Mouse (Mus musculus) midbrain, embryonic 16.5 days (tissue): Measurements from ENCODE around the gene Rad18. TPM values are rescaled to one million over a fixed set of nuclear protein-coding genes. Genes with fewer than 3 reads are reported as not detected.
"Not testable (repeated sequence)": the region's sequence is repeated elsewhere in the genome, so short reads cannot be mapped to it uniquely, and the experiment has no call there.

Experiments used
- ATAC-seq: fragments of 200-750 bp; cut with Nextera tagmentation; 2 replicates; pipeline ENCODE4 v1.8.0; 2017; ENCODE audit warnings: moderate TSS enrichment
- H3K27ac ChIP-seq: fragments of 300-500 bp; sonication (generic); 2 replicates; pipeline ENCODE4 v1.5.1; 2014; ENCODE audit warnings: mild to moderate bottlenecking, low read length, mixed read lengths
- H3K27me3 ChIP-seq: fragments of 300-500 bp; sonication (generic); 2 replicates; pipeline ENCODE4 v1.6.1; 2014; ENCODE audit warnings: low read depth, low read length, mixed read lengths; ENCODE audit not compliant: control insufficient read depth, insufficient read depth
- H3K36me3 ChIP-seq: fragments of 300-500 bp; sonication (generic); 2 replicates; pipeline ENCODE4 v1.6.1; 2014; ENCODE audit warnings: mild to moderate bottlenecking, low read length, moderate library complexity, mixed read lengths; ENCODE audit not compliant: control insufficient read depth, insufficient read depth
- H3K4me1 ChIP-seq: fragments of 300-500 bp; sonication (generic); 2 replicates; pipeline ENCODE4 v1.6.1; 2014; ENCODE audit warnings: mild to moderate bottlenecking, low read length, mixed read lengths; ENCODE audit not compliant: control insufficient read depth, insufficient read depth
- H3K4me2 ChIP-seq: fragments of 300-500 bp; sonication (generic); 2 replicates; pipeline ENCODE4 v1.6.1; 2014; ENCODE audit warnings: mild to moderate bottlenecking, low read length, mixed read lengths
- H3K4me3 ChIP-seq: fragments of 300-500 bp; sonication (generic); 2 replicates; pipeline ENCODE4 v1.5.1; 2014; ENCODE audit warnings: low read depth, mild to moderate bottlenecking, low read length, moderate library complexity, mixed read lengths
- H3K9ac ChIP-seq: fragments of 300-500 bp; sonication (generic); 2 replicates; pipeline ENCODE4 v1.6.1; 2014; ENCODE audit warnings: low read depth, low read length, mixed read lengths
- H3K9me3 ChIP-seq: fragments of 300-500 bp; sonication (generic); replicated peaks from 2 replicates; pipeline ENCODE4 v1.6.1; 2014; ENCODE audit warnings: mild to moderate bottlenecking, low read length, mixed read lengths; ENCODE audit not compliant: control insufficient read depth, poor library complexity, severe bottlenecking
- WGBS: fragments of 180-500 bp; shearing (Covaris S2); extraction: QIAGEN DNeasy Blood & Tissue Kit; methylation state at CpG from one replicate; pipeline ENCODE4 v1.1.7; 2014; 5-methylcytosine and 5-hydroxymethylcytosine counted together
- polyA plus RNA-seq: library from polyadenylated mRNA; unstranded; fragments of >200 nt; fragmentation: Nextera tagmentation; extraction: Ambion mirVana; gene quantifications from 2 replicates; pipeline ENCODE4 v1.2.1, GENCODE M21; 2015

The Rad18 gene
- polyA plus RNA-seq, 1 experiment from 2014 or later, result 11.8 TPM

- H3K9me3 ChIP-seq, result 0 out of 2 replicates have a peak, but pooled peaks cover 2% of the 10 kb centered on the region
- H3K36me3 ChIP-seq, result peaks cover 43% of the 10 kb centered on the region
- H3K4me2 ChIP-seq, result no peak overlapping the region
- no peak overlapping the region for H3K27ac ChIP-seq
- no peak overlapping the region for H3K9ac ChIP-seq
- WGBS, result 96% methylated on average over 10 of the region's 10 CpGs
- no peak for ATAC-seq
- no peaks in the 10 kb centered on the region for H3K27me3 ChIP-seq
- no peak overlapping the region for H3K4me3 ChIP-seq
- peaks cover 5% of the 10 kb centered on the region; the same call in 1 of the 2 replicates for H3K4me1 ChIP-seq
Observed at GRCm38 (mm10) chr6:112731386-112731785, 34.9 kb upstream of the Rad18 start.

GRCm38 (mm10) chr6:112728760-112729422 is 32.4 kb upstream of the Rad18 start:
- Histone ChIP-seq H3K9me3 (0 out of 2 replicates have a peak, but pooled peaks cover 2% of the 10 kb centered on the region), H3K27ac (no peak overlapping the region), H3K27me3 (no peaks in the 10 kb centered on the region), H3K36me3 (peaks cover 37% of the 10 kb centered on the region), H3K9ac (no peak overlapping the region), H3K4me1 (peaks cover 5% of the 10 kb centered on the region; the same call in 1 of the 2 replicates), H3K4me3 (no peak overlapping the region), H3K4me2 (no peak overlapping the region)
- peak; percentile 30; the same call in 1 of the 2 replicates for ATAC-seq
- 3% methylated on average over 17 of the region's 17 CpGs for WGBS

GRCm38 (mm10) chr6:112725468-112725867 is 29.0 kb upstream of the Rad18 start:
- Histone ChIP-seq H3K9me3 (no peaks in the 10 kb centered on the region), H3K27ac (no peak overlapping the region), H3K4me3 (no peak overlapping the region), H3K9ac (no peak overlapping the region), H3K4me1 (peaks cover 5% of the 10 kb centered on the region; the same call in 1 of the 2 replicates), H3K27me3 (no peaks in the 10 kb centered on the region), H3K36me3 (peaks cover 28% of the 10 kb centered on the region), H3K4me2 (no peak overlapping the region)
- 93% methylated on average over 4 of the region's 4 CpGs for WGBS
- no peak for ATAC-seq

GRCm38 (mm10) chr6:112720409-112721080 is 24.1 kb upstream of the Rad18 start:
- H3K9me3 ChIP-seq, result no peaks in the 10 kb centered on the region
- H3K27me3 ChIP-seq, result no peaks in the 10 kb centered on the region
- no peaks in the 10 kb centered on the region for H3K4me1 ChIP-seq
- no peak overlapping the region for H3K9ac ChIP-seq
- WGBS, result 84% methylated on average over 5 of the region's 5 CpGs
- H3K27ac ChIP-seq, result 0 out of 2 replicates have a peak overlapping the region, but pooled peaks have one; percentile 8
- H3K4me3 ChIP-seq, result no peak overlapping the region
- H3K4me2 ChIP-seq, result no peak overlapping the region
- no peak for ATAC-seq
- H3K36me3 ChIP-seq, result peaks cover 16% of the 10 kb centered on the region

GRCm38 (mm10) chr6:112719983-112720382 is 23.5 kb upstream of the Rad18 start:
- Histone ChIP-seq H3K9me3 (no peaks in the 10 kb centered on the region), H3K9ac (no peak overlapping the region), H3K36me3 (peaks cover 13% of the 10 kb centered on the region), H3K27ac (no peak overlapping the region), H3K4me3 (no peak overlapping the region), H3K27me3 (no peaks in the 10 kb centered on the region), H3K4me2 (no peak overlapping the region), H3K4me1 (no peaks in the 10 kb centered on the region)
- ATAC-seq, result no peak
- 72% methylated on average over 1 of the region's 1 CpGs for WGBS

- Histone ChIP-seq H3K27me3 (no peaks in the 10 kb centered on the region), H3K9me3 (no peaks in the 10 kb centered on the region), H3K9ac (no peak overlapping the region), H3K36me3 (no peaks in the 10 kb centered on the region; the same call in 1 of the 2 replicates), H3K27ac (no peak overlapping the region), H3K4me2 (no peak overlapping the region), H3K4me3 (no peak overlapping the region), H3K4me1 (no peaks in the 10 kb centered on the region)
- peak; percentile 61; the same call in 1 of the 2 replicates for ATAC-seq
- 57% methylated on average over 5 of the region's 5 CpGs for WGBS
Observed at GRCm38 (mm10) chr6:112717168-112717567, 20.7 kb upstream of the Rad18 start.

- no peak for ATAC-seq
- 88% methylated on average over 3 of the region's 3 CpGs for WGBS
- no peak overlapping the region for H3K4me3 ChIP-seq
Observed at GRCm38 (mm10) chr6:112713951-112714350, 17.5 kb upstream of the Rad18 start.

GRCm38 (mm10) chr6:112702296-112702695 is 5.8 kb upstream of the Rad18 start:
- ATAC-seq, result not testable (repeated sequence)
- WGBS, result 88% methylated on average over 4 of the region's 4 CpGs

More at GRCm38 (mm10) chr6:112713951-112714350, 17.5 kb upstream of the Rad18 start:
- no peaks in the 10 kb centered on the region for H3K36me3 ChIP-seq
- no peaks in the 10 kb centered on the region for H3K4me1 ChIP-seq
- no peaks in the 10 kb centered on the region for H3K27me3 ChIP-seq
- no peaks in the 10 kb centered on the region for H3K9me3 ChIP-seq
- no peak overlapping the region for H3K4me2 ChIP-seq
- H3K9ac ChIP-seq, result no peak overlapping the region
- no peak overlapping the region for H3K27ac ChIP-seq

GRCm38 (mm10) chr6:112700392-112700791 is 3.9 kb upstream of the Rad18 start:
- 0% methylated on average over 1 of the region's 1 CpGs for WGBS
- Histone ChIP-seq H3K9ac (no peak overlapping the region), H3K36me3 (no peaks in the 10 kb centered on the region), H3K27me3 (no peaks in the 10 kb centered on the region), H3K4me2 (no peak overlapping the region), H3K27ac (no peak overlapping the region), H3K4me3 (no peak overlapping the region), H3K4me1 (no peaks in the 10 kb centered on the region), H3K9me3 (no peaks in the 10 kb centered on the region)
- ATAC-seq, result no peak

More at GRCm38 (mm10) chr6:112702296-112702695, 5.8 kb upstream of the Rad18 start:
- H3K27ac ChIP-seq, H3K4me1 ChIP-seq, H3K36me3 ChIP-seq, H3K4me2 ChIP-seq, H3K27me3 ChIP-seq, H3K9me3 ChIP-seq, H3K4me3 ChIP-seq, H3K9ac ChIP-seq: not testable (repeated sequence)
